Mouse (Mus musculus) liver, adult 2 months (tissue): Measurements from ENCODE around the gene Uqcrc2.

Experiments
- CTCF ChIP-seq: fragments of 200-500 bp; IDR thresholded peaks from 2 replicates; pipeline ENCODE4 v1.5.1; 2011; ENCODE audit warnings: low read depth, low read length, control low read depth
- POLR2A ChIP-seq: fragments of 200-500 bp; IDR thresholded peaks from 2 replicates; pipeline ENCODE4 v1.6.1; 2011; ENCODE audit warnings: low read length, control low read depth; ENCODE audit not compliant: insufficient read depth; ENCODE audit errors: extremely low read depth

GRCm38 (mm10) chr7:120620075-120620771 lies 14.8 kb upstream of the Uqcrc2 start:
- TF ChIP-seq CTCF = no peak
- no peak for TF ChIP-seq POLR2A
